Mouse (Mus musculus): ENCODE measurements around the gene Gprin1.
"Not testable (repeated sequence)": the region's sequence is repeated elsewhere in the genome, so short reads cannot be mapped to it uniquely, and the experiment has no call there.

Gprin1 gene

GRCm38 (mm10) chr13:54749864-54750411 is at the start of gene Gprin1:
TSS of gene Gprin1 (minus strand) at chr13:54749874.
- peak; percentile 85 to 88 for DNase-seq

DNA sequence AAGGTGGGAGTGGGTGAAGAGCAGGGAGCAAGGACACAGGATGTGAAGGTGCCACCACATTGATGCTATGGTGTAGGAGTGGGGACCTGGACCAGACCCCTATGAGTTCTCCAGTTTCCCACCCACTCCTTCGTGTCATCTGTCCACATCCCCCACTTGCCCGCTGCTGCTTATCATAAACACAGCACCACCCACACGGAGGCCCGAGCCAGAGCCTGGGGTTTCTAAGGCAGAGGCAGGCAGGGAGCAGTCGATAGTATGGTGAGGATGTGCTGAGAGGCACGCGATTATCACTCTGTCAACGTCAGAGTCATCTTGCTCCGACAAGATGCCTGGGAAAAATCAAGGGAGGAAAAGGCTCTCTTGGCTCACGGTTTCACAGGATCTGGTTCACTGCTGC is 49.1 kb upstream of the Gprin1 start:
- no peak for DNase-seq

GRCm38 (mm10) chr13:54797861-54798643 is 48.4 kb upstream of the Gprin1 start:
- no peak for DNase-seq

GRCm38 (mm10) chr13:54797356-54797755 is 47.7 kb upstream of the Gprin1 start:
- peak; percentile 63 to 78 for DNase-seq

GRCm38 (mm10) chr13:54794843-54795242 is 45.2 kb upstream of the Gprin1 start:
- no peak for DNase-seq

- no peak for DNase-seq
These were observed 44.4 kb upstream of the Gprin1 start for GRCm38 (mm10) chr13:54794002-54794577.

DNA sequence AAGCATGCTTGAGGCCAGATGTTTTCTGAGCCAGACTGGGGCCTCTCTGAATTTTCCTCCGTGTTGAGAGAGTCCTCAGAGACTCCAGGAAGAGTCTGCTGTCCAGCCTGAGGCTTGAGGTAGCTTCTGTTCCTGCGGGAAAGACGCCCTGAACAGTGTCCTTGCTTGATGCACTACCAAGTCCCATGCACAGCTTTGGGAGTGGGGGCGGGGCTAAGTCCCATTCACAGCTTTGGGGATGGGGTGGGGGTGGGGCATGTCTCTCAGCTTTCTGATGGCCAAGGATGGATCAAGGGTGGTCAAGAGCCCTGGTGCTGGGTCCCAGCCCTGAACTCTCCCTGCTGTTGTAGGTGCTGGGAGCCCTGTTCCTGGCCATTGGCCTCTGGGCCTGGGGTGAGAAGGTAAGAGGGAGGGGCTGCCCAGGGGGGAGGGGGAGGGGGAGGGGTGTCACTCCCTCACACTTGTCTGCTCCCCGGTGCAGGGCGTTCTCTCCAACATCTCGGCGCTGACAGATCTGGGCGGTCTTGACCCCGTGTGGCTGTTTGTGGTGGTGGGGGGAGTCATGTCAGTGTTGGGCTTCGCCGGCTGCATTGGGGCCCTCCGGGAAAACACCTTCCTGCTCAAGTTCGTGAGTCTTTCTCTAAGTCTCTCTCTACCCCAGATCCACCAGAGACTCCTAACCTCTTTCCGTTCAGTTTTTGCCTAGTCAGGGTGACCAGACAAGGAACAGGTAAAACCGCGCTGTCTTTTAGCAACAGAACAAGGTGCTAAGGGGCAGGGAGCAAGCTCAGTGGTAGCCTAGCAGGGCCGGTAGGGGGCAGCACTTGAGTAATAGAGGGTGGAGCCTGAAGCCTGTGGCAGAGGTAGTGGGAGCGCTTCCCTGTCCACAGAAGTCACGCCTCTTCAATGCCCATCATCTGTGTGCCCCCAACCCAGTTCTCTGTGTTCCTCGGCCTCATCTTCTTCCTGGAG is 42.9 kb upstream of the Gprin1 start:
- DNase-seq, result peak; percentile 66 to 81

DNA sequence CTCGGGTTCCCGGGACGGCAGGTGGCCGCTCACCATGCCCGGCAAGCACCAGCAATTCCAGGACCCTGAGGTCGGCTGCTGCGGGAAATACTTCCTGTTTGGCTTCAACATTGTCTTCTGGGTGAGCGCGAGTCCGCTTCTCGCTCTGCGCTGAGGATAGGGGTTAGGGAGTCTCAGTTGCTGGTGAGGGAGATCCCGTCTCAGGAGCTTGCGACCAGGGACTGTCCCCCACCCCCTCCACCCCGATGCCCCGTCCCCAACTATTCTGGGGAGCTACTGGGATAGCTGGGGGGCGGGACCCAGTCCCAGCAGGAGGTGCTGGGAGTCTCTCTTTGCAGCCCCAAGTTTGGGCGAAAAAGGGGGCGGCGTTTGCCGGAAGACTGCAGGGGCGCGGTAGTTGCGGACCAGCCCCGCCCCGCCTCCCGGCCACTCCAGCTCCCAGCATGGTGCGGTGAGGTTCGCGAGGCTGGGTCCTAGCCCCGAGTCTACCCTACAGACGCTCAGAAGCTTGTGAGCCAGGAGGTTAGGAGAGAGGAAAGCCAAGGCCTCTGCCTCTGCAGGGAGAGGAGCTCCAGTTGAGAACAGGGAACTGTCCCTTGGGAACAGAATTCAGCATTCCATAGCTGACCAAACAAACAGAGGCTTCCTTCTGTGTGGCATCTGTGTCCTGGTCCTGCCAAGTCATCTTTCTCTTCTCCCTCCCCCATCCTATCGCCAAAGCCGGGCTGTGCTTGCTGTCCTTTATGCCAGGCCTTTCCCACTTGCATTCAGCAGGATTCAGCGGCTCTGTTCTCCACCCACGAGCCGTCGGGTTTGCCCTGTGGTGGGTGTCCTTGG is 40.1 kb upstream of the Gprin1 start:
- peak; percentile 79 to 81 for DNase-seq

- DNase-seq, result peak; percentile 93 to 96
These were observed 39.3 kb upstream of the Gprin1 start, which contains the start of gene Tspan17 for GRCm38 (mm10) chr13:54788740-54789560. TSS of gene Tspan17 (plus strand) at chr13:54789377.

- not testable (repeated sequence) for DNase-seq
These were observed 37.9 kb upstream of the Gprin1 start for GRCm38 (mm10) chr13:54787591-54787990.

GRCm38 (mm10) chr13:54783698-54784097 is 34.0 kb upstream of the Gprin1 start, which contains the start of gene Eif4e1b:
TSS of gene Eif4e1b (plus strand) at chr13:54783998.
- no peak for DNase-seq

- DNase-seq, result no peak
These were observed 33.6 kb upstream of the Gprin1 start for GRCm38 (mm10) chr13:54783235-54783634.

DNA sequence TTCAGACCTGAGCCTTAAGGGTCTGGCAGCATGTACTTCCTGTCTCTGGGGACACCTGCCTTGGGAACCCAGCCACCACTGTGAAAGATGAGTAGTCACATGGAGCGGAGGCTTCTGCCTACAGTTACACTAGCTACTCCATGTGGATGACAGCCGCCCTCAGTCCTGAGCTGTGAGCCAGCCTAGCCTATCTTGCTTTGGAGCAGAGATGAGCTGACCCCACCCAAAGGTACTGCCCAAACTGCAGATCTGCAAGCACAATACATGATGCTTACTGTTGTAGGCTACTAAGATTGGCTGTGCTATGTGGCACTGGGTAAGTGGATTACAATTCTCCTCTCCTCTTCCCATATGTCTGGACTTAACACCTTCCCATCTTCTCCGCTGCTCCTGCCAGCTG is 31.4 kb upstream of the Gprin1 start:
- DNase-seq, result no peak

- DNase-seq, result peak; percentile 88 to 91
These were observed 30.9 kb upstream of the Gprin1 start for GRCm38 (mm10) chr13:54780592-54780991.

- DNase-seq, result peak in 1 of 2 experiments; percentile 7
These were observed 17.3 kb upstream of the Gprin1 start for GRCm38 (mm10) chr13:54767012-54767411.

GRCm38 (mm10) chr13:54766192-54766768 is 16.6 kb upstream of the Gprin1 start, which contains the start of gene Sncb:
TSS of gene Sncb (minus strand) at chr13:54766595.
- peak; percentile 93 to 94 for DNase-seq

GRCm38 (mm10) chr13:54765281-54766191 is 15.9 kb upstream of the Gprin1 start:
- peak; percentile 55 to 61 for DNase-seq

GRCm38 (mm10) chr13:54760906-54761305 is 11.2 kb upstream of the Gprin1 start:
- peak in 1 of 2 experiments; percentile 27 for DNase-seq

GRCm38 (mm10) chr13:54760164-54760795 is 10.6 kb upstream of the Gprin1 start:
- peak; percentile 79 to 84 for DNase-seq
